Mouse (Mus musculus) heart, postnatal 36 days (tissue): ENCODE results near the gene Lhx1. TPM values are rescaled to one million over a fixed set of nuclear protein-coding genes. Genes with fewer than 3 reads are reported as not detected.

Source experiments
- DNase-seq, 2 experiments: peaks; one replicate each; pipeline ENCODE4 v3.0.0; 2021 to 2022
- intact Hi-C: fragments of 180-260 bp; cut with DNase I; formaldehyde crosslinking; loops from one replicate; pipeline ENCODE4 v1.15.1; 2025
- total RNA-seq, 2 experiments: library from RNA; stranded (reverse); gene quantifications; 2 replicates each; pipeline ENCODE4 v1.2.3; 2021

The Lhx1 gene
- total RNA-seq, 2 experiments from 2014 or later: not detected

GRCm38 (mm10) chr11:84497944-84498343, 27.4 kb downstream of the Lhx1 start:
- intact Hi-C loops: no loop called here
- no peak for DNase-seq

- no peak for DNase-seq
- intact Hi-C loops: no loop called here
Measured at GRCm38 (mm10) chr11:84496901-84497300, 28.4 kb downstream of the Lhx1 start.

DNA sequence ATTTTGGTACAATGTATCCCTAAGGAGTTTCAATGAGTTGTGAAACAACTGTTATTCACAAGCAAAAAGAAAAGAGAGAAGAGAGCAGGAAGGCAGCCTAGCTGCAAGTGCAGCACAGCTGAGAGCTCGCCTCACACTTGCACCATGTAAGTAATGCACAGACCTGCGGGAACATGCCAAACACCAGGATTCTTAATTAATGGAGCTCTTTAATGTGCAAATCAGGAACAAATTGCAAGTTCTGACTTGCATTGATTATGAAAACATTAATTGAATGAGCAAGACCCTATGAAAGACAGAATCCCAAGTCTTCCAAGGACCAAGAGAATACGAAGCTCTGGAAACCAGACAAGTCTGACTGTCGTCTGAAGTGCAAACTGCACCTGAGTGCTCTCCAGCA, 29.6 kb downstream of the Lhx1 start:
- no peak for DNase-seq
- intact Hi-C loops: no loop called here

DNA sequence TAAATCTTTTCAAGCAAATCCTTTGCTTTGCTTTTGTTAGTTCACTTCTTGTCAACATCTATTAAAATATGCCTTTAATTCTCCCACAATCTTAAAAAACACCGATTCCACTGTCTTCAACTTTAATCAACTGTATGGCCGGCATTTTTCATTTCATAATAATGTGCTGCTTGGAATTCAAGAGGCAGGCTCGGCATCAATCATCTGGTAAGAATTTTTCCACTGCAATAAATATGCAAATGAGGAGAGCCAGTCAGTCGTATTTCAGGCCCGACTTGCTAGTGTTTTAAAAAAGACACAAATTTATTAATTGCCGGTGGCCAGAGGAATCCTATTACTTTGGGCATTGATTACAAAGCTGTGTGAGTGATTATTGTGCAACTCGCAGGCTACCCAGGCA, 43.7 kb downstream of the Lhx1 start:
- intact Hi-C loops: no loop called here
- DNase-seq: no peak

DNA sequence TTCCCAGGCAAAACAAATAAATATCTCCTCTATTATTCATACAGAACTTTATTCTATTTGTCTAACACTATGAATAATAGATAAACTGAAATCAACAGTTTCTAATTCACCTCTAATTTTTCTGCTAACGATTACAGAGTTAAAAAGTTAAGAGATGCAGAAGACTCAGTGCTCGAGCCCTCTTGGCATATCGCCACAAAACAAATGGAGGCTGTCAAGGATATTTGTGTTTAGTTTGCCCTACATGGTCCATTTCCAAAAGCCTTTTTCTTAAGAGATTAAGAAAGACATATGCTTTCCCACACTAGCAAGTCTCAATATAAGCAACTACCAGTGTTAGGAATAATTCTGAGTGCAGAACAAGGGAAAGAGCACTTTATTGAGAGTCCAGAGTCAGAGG, 44.9 kb downstream of the Lhx1 start:
- no peak for DNase-seq
- intact Hi-C loops: no loop called here

- intact Hi-C loops: no loop called here
- no peak for DNase-seq
Measured at GRCm38 (mm10) chr11:84476641-84477040, 48.7 kb downstream of the Lhx1 start.

GRCm38 (mm10) chr11:84475991-84476390, 49.3 kb downstream of the Lhx1 start:
- no peak for DNase-seq
- intact Hi-C loops: no loop called here

- no peak for DNase-seq
- intact Hi-C loops: no loop called here
Measured at GRCm38 (mm10) chr11:84473093-84473667, 52.2 kb downstream of the Lhx1 start.

Other genes starting within 250 kb of the Lhx1 start
- gene Aatf, start 12.0 kb downstream of the Lhx1 start, total RNA-seq: 10 to 100 TPM; 13.3 to 14.9 TPM